Mouse (Mus musculus) E14TG2a.4 (cell line): ENCODE measurements around the gene Ripk1.

ENCODE experiments used
- CTCF ChIP-seq: conservative IDR thresholded peaks from 2 replicates; pipeline ENCODE4 v1.5.1; 2014; ENCODE audit warnings: low read length
- NANOG ChIP-seq: IDR thresholded peaks from 2 replicates; pipeline ENCODE4 v1.6.1; 2014; ENCODE audit warnings: borderline replicate concordance, low read length, mixed read lengths
- POU5F1 ChIP-seq: IDR thresholded peaks from 2 replicates; pipeline ENCODE4 v1.6.1; 2014; ENCODE audit warnings: low read length, borderline replicate concordance

DNA sequence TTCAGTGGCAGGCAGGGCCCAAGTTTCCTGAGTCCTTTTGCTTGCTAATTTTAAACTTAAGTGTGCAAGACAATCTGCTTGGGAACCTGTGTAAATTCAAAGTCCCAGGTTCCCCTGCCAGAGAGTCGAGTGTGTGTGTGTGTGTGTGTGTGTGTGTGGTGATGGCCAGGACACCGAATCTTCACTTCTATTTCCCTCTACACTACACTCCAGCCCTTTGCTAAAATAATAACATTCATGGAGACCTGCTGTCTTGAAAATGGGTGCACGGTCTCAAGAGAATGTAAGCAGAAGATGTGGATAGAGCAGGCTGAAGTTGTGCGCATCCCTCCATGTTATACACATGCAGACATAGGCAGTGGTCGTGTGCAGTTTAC lies 35.9 kb downstream of the Ripk1 start:
- no peak for TF ChIP-seq CTCF
- no peak for TF ChIP-seq POU5F1
- no peak for TF ChIP-seq NANOG
